Mouse (Mus musculus) splenic B cell, adult 2 months (primary cell): ENCODE measurements around the gene Vmn1r198.
"Not testable (repeated sequence)": the region's sequence is repeated elsewhere in the genome, so short reads cannot be mapped to it uniquely, and the experiment has no call there.

Experiments used
- DNase-seq: peaks from one replicate; pipeline ENCODE4 v3.0.0-alpha.2; 2011; ENCODE audit warnings: low read depth, low spot score
- H3K27me3 ChIP-seq: 2 replicates; pipeline ENCODE4 v1.6.1; 2012; ENCODE audit warnings: mild to moderate bottlenecking, low read length, moderate library complexity, mixed read lengths; ENCODE audit not compliant: control insufficient read depth, poor library complexity, insufficient read depth, severe bottlenecking
- H3K36me3 ChIP-seq: 2 replicates; pipeline ENCODE4 v1.6.1; 2012; ENCODE audit warnings: mild to moderate bottlenecking, low read length, moderate library complexity, mixed read lengths; ENCODE audit not compliant: control insufficient read depth, poor library complexity, insufficient read depth, severe bottlenecking

Gene Vmn1r198

GRCm38 (mm10) chr13:22350064-22350463 is at the start of gene Vmn1r198:
TSS of gene Vmn1r198 (plus strand) at chr13:22350364.
- Histone ChIP-seq H3K36me3 (no peaks in the 10 kb centered on the region), H3K27me3 (no peaks in the 10 kb centered on the region)
- DNase-seq: no peak

- not testable (repeated sequence) for H3K36me3 ChIP-seq, H3K27me3 ChIP-seq, DNase-seq
Observed at GRCm38 (mm10) chr13:22308075-22308474, 42.1 kb upstream of the Vmn1r198 start.

- H3K27me3 ChIP-seq: no peaks in the 10 kb centered on the region
- DNase-seq: no peak
- H3K36me3 ChIP-seq: no peaks in the 10 kb centered on the region
Observed at GRCm38 (mm10) chr13:22315361-22315760, 34.8 kb upstream of the Vmn1r198 start.

GRCm38 (mm10) chr13:22317366-22317765 is 32.8 kb upstream of the Vmn1r198 start:
- Histone ChIP-seq H3K36me3 (no peaks in the 10 kb centered on the region), H3K27me3 (no peaks in the 10 kb centered on the region; the same call in 1 of the 2 replicates)
- DNase-seq: no peak

- H3K27me3 ChIP-seq: no peaks in the 10 kb centered on the region; the same call in 1 of the 2 replicates
- DNase-seq: no peak
- no peaks in the 10 kb centered on the region for H3K36me3 ChIP-seq
Observed at GRCm38 (mm10) chr13:22320091-22320490, 30.1 kb upstream of the Vmn1r198 start.

GRCm38 (mm10) chr13:22324289-22324688 is 25.9 kb upstream of the Vmn1r198 start, which contains the start of gene Vmn1r197:
TSS of gene Vmn1r197 (plus strand) at chr13:22324589.
- Histone ChIP-seq H3K36me3 (no peaks in the 10 kb centered on the region), H3K27me3 (no peaks in the 10 kb centered on the region; the same call in 1 of the 2 replicates)
- no peak for DNase-seq

- no peaks in the 10 kb centered on the region for H3K36me3 ChIP-seq
- no peak for DNase-seq
- H3K27me3 ChIP-seq: no peaks in the 10 kb centered on the region
Observed at GRCm38 (mm10) chr13:22333269-22333668, 16.9 kb upstream of the Vmn1r198 start.

- DNase-seq: no peak
- H3K36me3 ChIP-seq: no peaks in the 10 kb centered on the region
- H3K27me3 ChIP-seq: no peaks in the 10 kb centered on the region
Observed at GRCm38 (mm10) chr13:22335565-22335964, 14.6 kb upstream of the Vmn1r198 start.

GRCm38 (mm10) chr13:22350813-22351212 is 649 bp downstream of the Vmn1r198 start:
- Histone ChIP-seq H3K27me3 (no peaks in the 10 kb centered on the region), H3K36me3 (no peaks in the 10 kb centered on the region)
- DNase-seq: no peak

GRCm38 (mm10) chr13:22379518-22379917 is 29.4 kb downstream of the Vmn1r198 start, which contains the start of gene Vmn1r199:
TSS of gene Vmn1r199 (plus strand) at chr13:22379818.
- no peak for DNase-seq
- no peaks in the 10 kb centered on the region for H3K36me3 ChIP-seq
- no peaks in the 10 kb centered on the region for H3K27me3 ChIP-seq

GRCm38 (mm10) chr13:22381128-22381527 is 31.0 kb downstream of the Vmn1r198 start:
- H3K36me3 ChIP-seq, H3K27me3 ChIP-seq, DNase-seq: not testable (repeated sequence)

GRCm38 (mm10) chr13:22383401-22383800 is 33.2 kb downstream of the Vmn1r198 start:
- Histone ChIP-seq H3K27me3 (no peaks in the 10 kb centered on the region), H3K36me3 (no peaks in the 10 kb centered on the region)
- no peak for DNase-seq

- Histone ChIP-seq H3K27me3 (no peaks in the 10 kb centered on the region), H3K36me3 (no peaks in the 10 kb centered on the region)
- DNase-seq: no peak
Observed at GRCm38 (mm10) chr13:22387050-22387449, 36.9 kb downstream of the Vmn1r198 start.

- DNase-seq: no peak
- Histone ChIP-seq H3K36me3 (no peaks in the 10 kb centered on the region), H3K27me3 (no peaks in the 10 kb centered on the region)
Observed at GRCm38 (mm10) chr13:22390073-22390472, 39.9 kb downstream of the Vmn1r198 start, which contains the start of gene Vmn1r200. TSS of gene Vmn1r200 (plus strand) at chr13:22390373.

- DNase-seq: no peak
- H3K36me3 ChIP-seq: no peaks in the 10 kb centered on the region
- no peaks in the 10 kb centered on the region for H3K27me3 ChIP-seq
Observed at GRCm38 (mm10) chr13:22402978-22403377, 52.8 kb downstream of the Vmn1r198 start.
